Mouse (Mus musculus) cerebellum, adult 9-10 months (tissue): ENCODE measurements at regions not wholly inside any gene's neighbourhood (a gene's known extent, or its start where the extent isn't known, plus 50 kb on each side); places are given as distances from the start of the nearest gene placed in this dataset.
A peak's percentile ranks its signal among the peaks of the same experiment; 100 is the strongest.

Source experiments
- DNase-seq: peaks from one replicate; pipeline ENCODE4 v3.0.0; 2022

- DNase-seq: no peak
These were observed 71.1 kb upstream of the Tle3 start for GRCm38 (mm10) chr9:61301070-61301469.

- no peak for DNase-seq
These were observed 69.4 kb upstream of the Tle3 start for GRCm38 (mm10) chr9:61302724-61303123.

- no peak for DNase-seq
These were observed 65.9 kb upstream of the Tle3 start for GRCm38 (mm10) chr9:61306306-61306705.

GRCm38 (mm10) chr9:61309096-61309495 is 63.1 kb upstream of the Tle3 start:
- no peak for DNase-seq

GRCm38 (mm10) chr9:61309768-61310493 is 62.2 kb upstream of the Tle3 start:
- DNase-seq: no peak

- no peak for DNase-seq
These were observed 61.6 kb upstream of the Tle3 start for GRCm38 (mm10) chr9:61310574-61310973.

GRCm38 (mm10) chr9:61311604-61312003 is 60.6 kb upstream of the Tle3 start:
- DNase-seq: no peak

- no peak for DNase-seq
These were observed 57.5 kb upstream of the Tle3 start for GRCm38 (mm10) chr9:61314630-61315179.

- DNase-seq: peak; percentile 74
These were observed 56.5 kb upstream of the Tle3 start for GRCm38 (mm10) chr9:61315371-61316298.

GRCm38 (mm10) chr9:61316442-61316841 is 55.7 kb upstream of the Tle3 start:
- DNase-seq: no peak

- no peak for DNase-seq
These were observed 52.4 kb upstream of the Tle3 start for GRCm38 (mm10) chr9:61319721-61320120.

GRCm38 (mm10) chr9:61321314-61321713 is 50.9 kb upstream of the Tle3 start:
- DNase-seq: no peak

- peak; percentile 94 for DNase-seq
These were observed 50.3 kb upstream of the Tle3 start for GRCm38 (mm10) chr9:61321825-61322224.

GRCm38 (mm10) chr9:61322333-61322732 is 49.8 kb upstream of the Tle3 start:
- no peak for DNase-seq
